Mouse (Mus musculus) thymus, postnatal 25 days (tissue): ENCODE measurements around the gene Zfp322a.
A peak's percentile ranks its signal among the peaks of the same experiment; 100 is the strongest.
"Not testable (repeated sequence)": the region's sequence is repeated elsewhere in the genome, so short reads cannot be mapped to it uniquely, and the experiment has no call there.

Experiments
- DNase-seq: peaks from one replicate; pipeline ENCODE4 v3.0.0; 2022

Zfp322a gene

GRCm38 (mm10) chr13:23368583-23369420 is at the start of gene Zfp322a:
Zfp322a (minus strand) TSS chr13:23369208.
- peak; percentile 95 for DNase-seq

GRCm38 (mm10) chr13:23412630-23413521 is 43.9 kb upstream of the Zfp322a start:
- no peak for DNase-seq

- no peak for DNase-seq
These were observed 43.2 kb upstream of the Zfp322a start for GRCm38 (mm10) chr13:23412211-23412629.

GRCm38 (mm10) chr13:23411311-23412210 is 42.6 kb upstream of the Zfp322a start:
- no peak for DNase-seq

- no peak for DNase-seq
These were observed 41.6 kb upstream of the Zfp322a start for GRCm38 (mm10) chr13:23410632-23411031.

- no peak for DNase-seq
These were observed 33.6 kb upstream of the Zfp322a start for GRCm38 (mm10) chr13:23402626-23403025.

GRCm38 (mm10) chr13:23401683-23402527 is 32.9 kb upstream of the Zfp322a start:
- peak; percentile 77 for DNase-seq

- DNase-seq: no peak
These were observed 32.0 kb upstream of the Zfp322a start for GRCm38 (mm10) chr13:23400771-23401682.

GRCm38 (mm10) chr13:23396913-23397312 is 27.9 kb upstream of the Zfp322a start:
- DNase-seq: not testable (repeated sequence)

- DNase-seq: no peak
These were observed 27.3 kb upstream of the Zfp322a start for GRCm38 (mm10) chr13:23396246-23396703.

GRCm38 (mm10) chr13:23395301-23396245 is 26.6 kb upstream of the Zfp322a start:
- DNase-seq: no peak

- no peak for DNase-seq
These were observed 18.5 kb upstream of the Zfp322a start for GRCm38 (mm10) chr13:23387548-23387947.

GRCm38 (mm10) chr13:23383127-23383526 is 14.1 kb upstream of the Zfp322a start:
- DNase-seq: no peak

GRCm38 (mm10) chr13:23372433-23372832 is 3.4 kb upstream of the Zfp322a start:
- no peak for DNase-seq

GRCm38 (mm10) chr13:23370075-23370474 is 1.1 kb upstream of the Zfp322a start:
- DNase-seq: no peak

GRCm38 (mm10) chr13:23369421-23369765 is 385 bp upstream of the Zfp322a start:
- DNase-seq: no peak

GRCm38 (mm10) chr13:23361536-23361935 is 7.5 kb downstream of the Zfp322a start:
- DNase-seq: no peak

- not testable (repeated sequence) for DNase-seq
These were observed 14.5 kb downstream of the Zfp322a start for GRCm38 (mm10) chr13:23354541-23354940.

GRCm38 (mm10) chr13:23317305-23317889 is 51.6 kb downstream of the Zfp322a start:
- DNase-seq: no peak
